Mouse (Mus musculus): Measurements from ENCODE around the gene Fastkd5.

DNA sequence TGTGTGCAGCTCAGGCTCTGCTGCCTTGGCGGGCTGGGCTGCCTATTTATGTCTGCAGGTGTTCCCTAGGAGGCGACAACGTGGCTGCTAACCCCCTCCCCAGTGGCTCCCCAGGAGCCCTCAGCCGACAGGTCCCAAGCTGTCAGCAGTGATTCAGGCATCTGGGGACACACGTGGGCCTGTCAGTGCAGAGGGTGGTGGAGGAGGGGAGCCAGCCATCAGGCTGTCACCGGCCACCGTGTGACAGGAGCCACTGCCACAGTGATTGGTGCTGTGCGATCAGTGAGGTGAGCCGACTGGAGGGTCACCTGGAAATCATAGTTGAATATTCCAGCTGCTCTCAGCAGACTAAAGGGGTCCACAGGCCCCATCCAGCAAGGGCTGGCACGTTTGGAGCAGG, 47.3 kb downstream of the Fastkd5 start, which contains the start of gene Avp:
- no peak for TF ChIP-seq POLR2A (IDR thresholded peaks at IDR 0.05; ENCODE audit: insufficient read length, low read depth)
- TF ChIP-seq MAX (IDR thresholded peaks at IDR 0.05; ENCODE audit: low read depth): no peak
- TF ChIP-seq POLR2AphosphoS2 (IDR thresholded peaks at IDR 0.05; ENCODE audit: insufficient read length, low read depth): no peak

Data from myocyte (in vitro differentiated cells).